Mouse (Mus musculus) CH12.LX (cell line): ENCODE results near the gene Ociad1.

ENCODE experiments used
- CTCF ChIP-seq, 2 experiments: IDR thresholded peaks in 1 of 2; conservative IDR thresholded peaks in 1 of 2; 2 replicates each; pipeline ENCODE4 v1.5.1; 2011 to 2012; ENCODE audit warnings: low read depth in 2 of 2, low read length in 2 of 2, improper control_type of control experiment in 1 of 2, inconsistent platforms in 1 of 2, mild to moderate bottlenecking in 1 of 2, moderate library complexity in 1 of 2
- E2F4 ChIP-seq: IDR thresholded peaks from 2 replicates; pipeline ENCODE4 v1.6.1; 2011; ENCODE audit warnings: low read depth, low read length, improper control_type of control experiment; ENCODE audit not compliant: insufficient replicate concordance
- ETS1 ChIP-seq: conservative IDR thresholded peaks from 2 replicates; pipeline ENCODE4 v1.6.1; 2012; ENCODE audit warnings: low read depth, mild to moderate bottlenecking, inconsistent platforms, low read length, improper control_type of control experiment, moderate library complexity
- POLR2A ChIP-seq: IDR thresholded peaks from 2 replicates; pipeline ENCODE4 v1.6.1; 2011; ENCODE audit warnings: low read depth, mild to moderate bottlenecking, improper control_type of control experiment, low read length
- USF2 ChIP-seq: conservative IDR thresholded peaks from 2 replicates; pipeline ENCODE4 v1.6.1; 2011; ENCODE audit warnings: low read depth, low read length, improper control_type of control experiment

DNA sequence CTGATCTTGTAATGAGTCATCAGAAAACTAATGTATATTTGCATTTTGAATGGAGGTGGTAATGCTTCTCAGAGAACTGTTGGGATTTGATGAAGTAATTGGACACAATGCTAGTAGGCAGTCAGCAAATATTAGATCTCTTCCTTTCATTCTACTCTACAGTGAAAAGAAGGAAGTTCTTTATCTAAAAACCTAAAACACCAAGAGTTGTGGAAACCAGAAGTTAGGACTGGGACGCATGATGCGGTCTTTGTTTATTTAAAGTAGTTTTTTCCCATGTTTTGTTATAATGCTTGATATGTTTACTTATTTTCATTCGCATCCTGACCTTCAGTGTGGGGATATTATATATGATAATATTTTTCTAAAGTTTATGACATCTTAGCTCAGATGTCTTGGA is 14.7 kb downstream of the Ociad1 start:
- TF ChIP-seq USF2 (no peak), ETS1 (no peak), CTCF (conservative IDR thresholded peaks at IDR 0.05 in 1 of 2, IDR thresholded peaks at IDR 0.05 in 1 of 2; ENCODE audit: low read depth in 2 of 2, low read length in 2 of 2) (no peak), E2F4 (no peak), POLR2A (no peak)
